Mouse (Mus musculus): ENCODE measurements around the gene Sox6.

- no peak for TF ChIP-seq CTCF (IDR thresholded peaks at IDR 0.05; ENCODE audit: insufficient read depth, low read length)
- TF ChIP-seq POLR2A (IDR thresholded peaks at IDR 0.05; ENCODE audit: borderline replicate concordance, extremely low read depth, low read depth, low read length) = no peak
Observed at GRCm38 (mm10) chr7:115895831-115896230, 142.8 kb downstream of the Sox6 start.

Data from lung, adult 2 months (tissue).